Mouse (Mus musculus) limb, embryonic 15.5 days (tissue): ENCODE data around the gene Olfr186. TPM values are rescaled to one million over a fixed set of nuclear protein-coding genes. Genes with fewer than 3 reads are reported as not detected.
"Not testable (repeated sequence)": the region's sequence is repeated elsewhere in the genome, so short reads cannot be mapped to it uniquely, and the experiment has no call there.

Source experiments
- ATAC-seq: fragments of 200-750 bp; cut with Nextera tagmentation; 2 replicates; pipeline ENCODE4 v1.8.0; 2017; ENCODE audit warnings: low read depth, moderate TSS enrichment; ENCODE audit not compliant: insufficient number of reproducible peaks, low FRiP score, low TSS enrichment
- H3K27ac ChIP-seq: fragments of 300-500 bp; sonication (generic); 2 replicates; pipeline ENCODE4 v1.5.1; 2015; ENCODE audit warnings: moderate library complexity, mild to moderate bottlenecking, inconsistent platforms
- H3K27me3 ChIP-seq: fragments of 300-500 bp; sonication (generic); 2 replicates; pipeline ENCODE4 v1.6.1; 2015; ENCODE audit warnings: inconsistent platforms
- H3K36me3 ChIP-seq: fragments of 300-500 bp; sonication (generic); 2 replicates; pipeline ENCODE4 v1.6.1; 2015; ENCODE audit warnings: inconsistent platforms
- H3K4me1 ChIP-seq: fragments of 300-500 bp; sonication (generic); 2 replicates; pipeline ENCODE4 v1.6.1; 2015; ENCODE audit warnings: inconsistent platforms
- H3K4me2 ChIP-seq: fragments of 300-500 bp; sonication (generic); 2 replicates; pipeline ENCODE4 v1.6.1; 2015; ENCODE audit warnings: mild to moderate bottlenecking, inconsistent platforms
- H3K4me3 ChIP-seq: fragments of 300-500 bp; sonication (generic); 2 replicates; pipeline ENCODE4 v1.5.1; 2015; ENCODE audit warnings: mild to moderate bottlenecking, inconsistent platforms
- H3K9ac ChIP-seq: fragments of 300-500 bp; sonication (generic); 2 replicates; pipeline ENCODE4 v1.6.1; 2015; ENCODE audit warnings: inconsistent platforms
- H3K9me3 ChIP-seq: fragments of 300-500 bp; sonication (generic); 2 replicates; pipeline ENCODE4 v1.6.1; 2016; ENCODE audit warnings: inconsistent platforms
- WGBS: fragments of 180-500 bp; shearing (Covaris S2); methylation state at CpG from one replicate; pipeline ENCODE4 v1.1.7; 2015; 5-methylcytosine and 5-hydroxymethylcytosine counted together
- polyA plus RNA-seq: library from polyadenylated mRNA; unstranded; fragments of >200 nt; fragmentation: Nextera tagmentation; extraction: Ambion mirVana; gene quantifications from 2 replicates; pipeline ENCODE4 v1.2.1, GENCODE M21; 2015

Gene Olfr186
- not detected in 2 replicates for polyA plus RNA-seq

DNA sequence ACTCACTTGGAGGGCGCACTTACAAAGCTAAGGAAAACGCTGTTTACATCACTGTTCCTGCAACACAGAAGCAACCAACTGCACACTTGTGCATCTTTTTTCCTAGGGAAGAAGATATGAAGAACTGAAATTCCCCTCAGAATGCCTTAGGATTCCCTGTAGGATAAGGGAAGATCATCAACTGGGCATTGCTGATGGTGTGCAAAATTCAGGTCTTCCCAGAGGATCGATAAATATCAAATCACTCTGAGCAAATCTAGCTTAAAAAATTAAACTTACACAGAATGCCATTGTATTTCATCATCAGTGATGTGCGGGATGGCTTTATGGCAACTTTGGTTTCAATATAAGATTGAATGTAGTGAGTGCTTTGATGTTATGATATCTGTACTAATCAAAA, at the start of gene Olfr186:
TSS of gene Olfr186 (minus strand) at position 101 of the 400 bp plus-strand sequence.
- Histone ChIP-seq H3K4me3 (no peak within 1 kb of the TSS), H3K4me1 (no peaks in the 10 kb centered on the region), H3K27ac (no peak within 1 kb of the TSS), H3K4me2 (no peak within 1 kb of the TSS), H3K9me3 (no peaks in the 10 kb centered on the region), H3K27me3 (no peaks in the 10 kb centered on the region), H3K36me3 (no peaks in the 10 kb centered on the region), H3K9ac (no peak within 1 kb of the TSS)
- no peak for ATAC-seq
- WGBS: 90% methylated on average over 4 of the region's 4 CpGs

DNA sequence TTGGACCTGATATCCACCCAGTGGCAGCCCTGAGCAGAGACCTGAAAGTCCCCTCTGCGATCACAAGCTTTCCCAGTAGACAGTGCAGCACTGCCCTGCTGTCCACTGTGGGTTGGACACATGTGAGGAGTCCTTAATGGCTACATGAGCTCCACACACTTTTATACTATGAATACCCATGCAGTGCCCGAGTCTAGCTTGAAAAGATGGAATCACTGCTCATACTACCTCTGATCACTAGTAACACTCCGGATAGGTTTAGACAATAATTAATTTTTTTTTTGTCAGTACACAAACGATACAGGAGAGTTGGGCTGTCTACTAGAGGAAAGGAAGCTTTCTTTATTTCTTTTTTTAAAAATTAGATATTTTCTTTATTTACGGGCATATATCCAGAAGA, 47.8 kb upstream of the Olfr186 start, which contains the start of gene Olfr190:
TSS of gene Olfr190 (minus strand) at position 101 of the 400 bp plus-strand sequence.
- 88% methylated on average over 5 of the region's 5 CpGs for WGBS

DNA sequence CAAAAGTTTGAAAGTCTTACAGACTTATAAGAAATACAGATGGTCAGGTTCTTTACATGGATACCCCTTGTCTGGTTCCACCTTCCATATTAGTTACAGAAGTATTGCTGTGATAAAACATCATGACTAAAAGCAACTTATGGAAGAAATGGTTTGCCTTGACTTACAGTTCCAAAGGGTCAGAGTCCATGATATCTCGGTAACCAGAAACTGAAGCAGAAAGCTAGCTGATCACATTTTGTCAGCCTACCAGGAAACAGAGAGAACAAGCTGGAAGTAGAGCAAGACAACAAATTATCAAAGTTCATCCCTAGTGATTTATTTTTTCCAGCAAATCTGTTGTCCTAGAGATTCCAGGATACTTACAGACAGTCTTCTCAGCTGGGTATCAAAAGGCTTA, 43.4 kb upstream of the Olfr186 start:
- H3K4me1 ChIP-seq: no peaks in the 10 kb centered on the region
- no peaks in the 10 kb centered on the region for H3K9me3 ChIP-seq
- ATAC-seq: no peak
- no peak overlapping the region for H3K27ac ChIP-seq
- no peaks in the 10 kb centered on the region for H3K27me3 ChIP-seq
- no peaks in the 10 kb centered on the region for H3K36me3 ChIP-seq
- 90% methylated on average over 1 of the region's 1 CpGs for WGBS
- H3K4me3 ChIP-seq: no peak overlapping the region
- H3K9ac ChIP-seq: no peak overlapping the region
- no peak overlapping the region for H3K4me2 ChIP-seq

More for the DNA sequence above, 47.8 kb upstream of the Olfr186 start, which contains the start of gene Olfr190:
- Histone ChIP-seq H3K36me3 (no peaks in the 10 kb centered on the region), H3K4me2 (no peak within 1 kb of the TSS), H3K4me3 (no peak within 1 kb of the TSS), H3K27ac (no peak within 1 kb of the TSS), H3K4me1 (no peaks in the 10 kb centered on the region), H3K27me3 (no peaks in the 10 kb centered on the region), H3K9ac (no peak within 1 kb of the TSS), H3K9me3 (no peaks in the 10 kb centered on the region)
- no peak for ATAC-seq

DNA sequence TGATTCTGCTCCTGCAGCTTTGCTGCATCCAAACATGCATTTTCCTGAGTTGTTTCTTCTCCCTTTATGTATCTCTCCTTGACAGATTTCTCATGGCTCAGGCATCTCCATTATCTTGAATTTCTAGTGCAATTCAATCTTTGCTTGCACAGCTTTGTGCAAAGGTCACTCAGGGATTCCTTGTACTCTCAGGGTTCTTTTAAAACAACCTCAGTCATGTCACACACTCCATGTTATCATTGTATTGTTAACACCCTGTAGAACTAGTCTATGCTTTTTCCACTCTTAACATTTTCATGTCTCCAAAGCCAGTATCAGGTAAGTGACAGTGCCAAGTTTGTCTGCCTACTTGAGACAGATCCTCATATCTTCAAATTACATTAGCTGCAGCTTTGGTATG, 41.7 kb upstream of the Olfr186 start:
- Histone ChIP-seq H3K27ac (no peak overlapping the region), H3K9ac (no peak overlapping the region), H3K9me3 (no peaks in the 10 kb centered on the region), H3K4me3 (no peak overlapping the region), H3K4me1 (no peaks in the 10 kb centered on the region), H3K36me3 (no peaks in the 10 kb centered on the region), H3K4me2 (no peak overlapping the region), H3K27me3 (no peaks in the 10 kb centered on the region)
- ATAC-seq: no peak

DNA sequence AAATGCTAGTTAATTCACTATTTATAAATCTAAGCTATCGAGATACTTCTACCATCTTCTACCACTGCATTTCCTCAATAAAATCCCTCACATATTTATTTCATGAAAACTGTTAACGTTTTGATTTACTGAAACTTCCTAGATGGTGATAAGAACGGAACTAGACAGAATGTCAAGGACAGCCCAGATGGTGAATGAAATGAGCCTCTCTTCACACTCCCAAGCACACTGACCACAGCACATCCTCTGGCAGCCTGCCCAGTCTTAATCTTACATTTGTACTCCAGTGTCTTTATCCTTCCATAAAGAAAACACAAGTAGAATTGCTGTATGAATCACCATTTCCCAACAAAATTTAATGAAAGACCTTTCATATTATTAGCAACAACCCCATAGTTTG, 32.3 kb upstream of the Olfr186 start:
- H3K9ac ChIP-seq, H3K9me3 ChIP-seq, H3K27me3 ChIP-seq, H3K4me3 ChIP-seq, H3K4me1 ChIP-seq, H3K4me2 ChIP-seq, H3K27ac ChIP-seq, ATAC-seq, H3K36me3 ChIP-seq: not testable (repeated sequence)
- 73% methylated on average over 3 of the region's 3 CpGs for WGBS

DNA sequence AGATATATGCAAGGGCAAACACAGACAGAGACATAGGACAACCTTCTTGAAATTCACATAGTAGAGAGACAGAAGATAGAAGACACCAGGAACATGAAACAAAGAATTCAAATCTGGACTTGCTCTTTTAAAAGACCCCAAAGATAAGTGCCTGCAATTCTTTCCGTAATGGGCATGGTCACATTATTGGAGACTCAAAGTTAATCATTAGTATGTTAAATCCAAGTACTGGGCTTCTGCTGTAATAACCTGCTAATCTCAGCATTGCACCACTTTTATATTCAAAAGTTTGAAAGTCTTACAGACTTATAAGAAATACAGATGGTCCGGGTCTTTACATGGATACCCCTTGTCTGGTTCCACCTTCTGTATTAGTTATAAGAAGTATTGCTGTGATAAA, 19.2 kb upstream of the Olfr186 start:
- H3K9me3 ChIP-seq, H3K27ac ChIP-seq, H3K9ac ChIP-seq, H3K36me3 ChIP-seq, H3K4me2 ChIP-seq, H3K4me3 ChIP-seq, ATAC-seq, H3K4me1 ChIP-seq, H3K27me3 ChIP-seq: not testable (repeated sequence)
- 92% methylated on average over 2 of the region's 2 CpGs for WGBS

DNA sequence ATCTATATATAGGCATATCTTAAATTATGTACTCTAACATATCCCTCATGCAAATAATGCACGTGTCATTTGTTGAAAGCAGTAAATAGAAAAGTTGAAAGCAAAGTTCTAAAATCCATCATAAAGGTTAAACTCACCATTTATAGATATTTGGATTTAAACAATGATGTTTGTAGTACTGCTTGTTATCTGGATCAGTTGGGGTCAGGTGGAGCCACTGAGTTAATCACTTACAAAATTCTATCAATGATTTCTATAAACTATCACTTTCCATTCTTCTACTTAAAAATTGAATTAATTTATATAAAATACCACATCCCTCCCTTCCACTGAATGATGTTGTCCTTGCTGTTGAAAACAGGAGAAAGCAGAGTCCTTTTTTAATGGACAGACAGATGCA, 18.8 kb upstream of the Olfr186 start:
- ATAC-seq: no peak
- H3K4me3 ChIP-seq: no peak overlapping the region
- WGBS: 72% methylated on average over 1 of the region's 1 CpGs
- no peaks in the 10 kb centered on the region for H3K36me3 ChIP-seq
- no peak overlapping the region for H3K4me2 ChIP-seq
- H3K9me3 ChIP-seq: no peaks in the 10 kb centered on the region
- no peak overlapping the region for H3K27ac ChIP-seq
- H3K9ac ChIP-seq: no peak overlapping the region
- H3K4me1 ChIP-seq: no peaks in the 10 kb centered on the region
- no peaks in the 10 kb centered on the region for H3K27me3 ChIP-seq

DNA sequence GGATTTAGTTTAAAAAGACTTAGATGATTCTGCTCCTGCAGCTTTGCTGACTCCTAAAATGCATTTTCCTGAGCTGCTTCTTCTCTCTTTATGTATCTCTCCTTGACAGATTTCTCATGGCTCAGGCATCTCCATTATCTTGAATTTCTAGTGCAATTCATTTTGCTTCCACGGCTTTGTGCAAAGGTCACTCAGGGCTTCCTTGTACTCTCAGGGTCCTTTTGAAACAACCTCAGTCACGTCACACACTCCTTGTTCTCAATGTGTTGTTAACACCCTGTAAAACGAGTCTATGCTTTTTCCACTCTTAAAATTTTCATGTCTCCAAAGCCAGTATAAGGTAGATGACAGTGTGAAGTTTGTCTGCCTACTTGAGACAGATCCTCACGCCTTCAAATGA, 17.5 kb upstream of the Olfr186 start:
- Histone ChIP-seq H3K4me3 (no peak overlapping the region), H3K9ac (no peak overlapping the region), H3K27me3 (no peaks in the 10 kb centered on the region), H3K4me2 (no peak overlapping the region), H3K9me3 (no peaks in the 10 kb centered on the region), H3K27ac (no peak overlapping the region), H3K36me3 (no peaks in the 10 kb centered on the region), H3K4me1 (no peaks in the 10 kb centered on the region)
- no peak for ATAC-seq
- 63% methylated on average over 4 of the region's 4 CpGs for WGBS

DNA sequence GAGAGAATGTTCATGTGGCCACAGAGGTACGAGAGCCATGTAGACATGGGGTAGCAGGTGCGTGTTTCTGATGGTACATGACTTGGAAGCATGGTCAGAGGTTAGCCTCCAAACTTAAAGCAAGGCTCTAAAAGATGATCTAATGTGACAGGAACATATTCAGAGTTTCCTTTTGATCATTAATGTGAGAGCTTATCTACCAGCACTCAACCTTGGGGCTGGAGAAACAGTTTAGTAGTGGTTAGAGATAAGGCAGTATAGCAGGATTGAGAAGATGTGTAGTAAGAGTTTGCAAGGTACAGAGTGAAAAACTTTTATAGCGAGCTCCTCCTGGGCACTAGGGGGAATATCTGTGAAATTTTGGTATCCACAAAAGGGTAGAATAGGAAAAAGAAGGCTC, 15.7 kb upstream of the Olfr186 start:
- WGBS: 84% methylated on average over 3 of the region's 3 CpGs
- Histone ChIP-seq H3K4me1 (no peaks in the 10 kb centered on the region), H3K27me3 (no peaks in the 10 kb centered on the region), H3K9ac (no peak overlapping the region), H3K36me3 (no peaks in the 10 kb centered on the region), H3K4me2 (no peak overlapping the region), H3K9me3 (no peaks in the 10 kb centered on the region), H3K27ac (no peak overlapping the region), H3K4me3 (no peak overlapping the region)
- ATAC-seq: no peak

DNA sequence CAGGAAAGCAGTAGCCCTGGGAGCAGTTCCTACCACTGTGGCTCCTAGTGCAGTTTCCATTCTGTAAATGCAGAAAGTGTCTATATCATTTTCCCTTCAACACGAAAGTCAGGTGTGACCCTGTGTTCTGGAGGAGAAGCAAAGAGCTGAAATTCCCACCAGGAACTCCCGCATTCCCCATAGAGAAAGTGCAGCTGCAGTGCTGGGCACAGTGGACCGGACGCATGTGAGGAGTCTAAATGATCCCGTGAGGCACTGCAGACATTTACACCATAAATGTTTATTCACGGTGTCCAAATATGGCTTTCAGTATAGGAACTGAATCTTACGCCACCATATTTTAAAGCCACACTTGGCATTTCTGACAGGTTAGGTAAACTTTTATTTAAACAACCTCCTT, 9.6 kb upstream of the Olfr186 start, which contains the start of gene Olfr187:
TSS of gene Olfr187 (minus strand) at position 58 of the 400 bp plus-strand sequence.
- no peak for ATAC-seq
- WGBS: 72% methylated on average over 7 of the region's 7 CpGs
- H3K4me3 ChIP-seq: no peak within 1 kb of the TSS
- no peaks in the 10 kb centered on the region for H3K9me3 ChIP-seq
- no peaks in the 10 kb centered on the region for H3K4me1 ChIP-seq
- H3K9ac ChIP-seq: no peak within 1 kb of the TSS
- no peak within 1 kb of the TSS for H3K27ac ChIP-seq
- no peak within 1 kb of the TSS for H3K4me2 ChIP-seq
- no peaks in the 10 kb centered on the region for H3K27me3 ChIP-seq
- H3K36me3 ChIP-seq: no peaks in the 10 kb centered on the region

DNA sequence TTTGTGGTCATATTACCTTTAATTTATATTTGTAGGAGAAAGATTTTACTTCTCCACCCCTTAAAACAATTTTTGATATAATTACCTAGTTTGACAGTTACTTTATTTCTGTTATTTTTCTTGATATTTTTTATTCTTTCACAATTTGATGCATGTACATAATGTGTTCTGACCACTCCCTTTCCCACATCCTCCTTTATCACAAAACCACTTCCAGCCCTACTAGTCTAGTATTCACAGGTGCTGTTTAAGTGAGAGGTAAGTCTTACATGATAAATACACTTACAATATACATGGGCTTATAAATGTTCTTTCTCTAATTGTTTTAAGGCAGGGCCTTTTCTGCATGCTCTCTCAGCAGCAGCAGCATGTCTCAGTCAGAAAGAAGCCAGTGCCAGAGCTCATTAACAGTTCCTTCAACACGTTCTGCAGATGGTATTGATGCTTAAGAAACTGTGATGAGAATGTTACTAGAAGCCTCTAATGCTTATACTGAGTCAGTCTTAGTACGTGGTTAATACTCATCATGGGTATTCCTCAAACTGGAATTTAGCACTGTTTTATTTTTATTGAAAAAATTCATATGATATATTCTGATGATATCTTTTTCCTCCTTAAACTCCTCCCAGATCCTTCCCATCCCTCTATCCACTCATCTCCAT, 16.6 kb downstream of the Olfr186 start:
- 50% methylated on average over 2 of the region's 2 CpGs for WGBS
- no peak overlapping the region for H3K4me3 ChIP-seq
- no peak overlapping the region for H3K27ac ChIP-seq
- no peak for ATAC-seq
- no peaks in the 10 kb centered on the region for H3K36me3 ChIP-seq
- no peaks in the 10 kb centered on the region for H3K27me3 ChIP-seq
- H3K4me2 ChIP-seq: no peak overlapping the region
- no peaks in the 10 kb centered on the region for H3K9me3 ChIP-seq
- no peak overlapping the region for H3K9ac ChIP-seq
- H3K4me1 ChIP-seq: no peaks in the 10 kb centered on the region

DNA sequence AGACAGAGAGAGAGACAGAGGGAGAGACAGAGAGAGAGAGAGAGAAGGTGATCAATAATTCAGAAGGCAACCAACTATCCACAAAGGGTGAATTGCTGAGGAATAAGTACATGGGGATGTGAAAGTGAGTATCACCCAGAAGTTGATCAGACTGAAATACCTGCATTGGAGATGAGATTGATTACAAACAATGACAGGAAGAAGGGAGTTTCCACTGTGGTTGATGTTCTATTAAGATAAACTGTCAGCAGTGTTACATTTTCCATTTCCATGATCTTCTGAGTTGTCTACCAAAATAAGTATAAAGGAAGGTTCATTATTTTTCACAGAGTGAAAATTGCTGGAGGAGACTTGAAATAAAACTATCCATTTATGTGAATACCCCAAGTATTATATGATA, 22.9 kb downstream of the Olfr186 start:
- Histone ChIP-seq H3K9ac (no peak overlapping the region), H3K27me3 (no peaks in the 10 kb centered on the region), H3K4me2 (no peak overlapping the region), H3K4me1 (no peaks in the 10 kb centered on the region), H3K9me3 (no peaks in the 10 kb centered on the region), H3K27ac (no peak overlapping the region), H3K36me3 (no peaks in the 10 kb centered on the region), H3K4me3 (no peak overlapping the region)
- no peak for ATAC-seq

DNA sequence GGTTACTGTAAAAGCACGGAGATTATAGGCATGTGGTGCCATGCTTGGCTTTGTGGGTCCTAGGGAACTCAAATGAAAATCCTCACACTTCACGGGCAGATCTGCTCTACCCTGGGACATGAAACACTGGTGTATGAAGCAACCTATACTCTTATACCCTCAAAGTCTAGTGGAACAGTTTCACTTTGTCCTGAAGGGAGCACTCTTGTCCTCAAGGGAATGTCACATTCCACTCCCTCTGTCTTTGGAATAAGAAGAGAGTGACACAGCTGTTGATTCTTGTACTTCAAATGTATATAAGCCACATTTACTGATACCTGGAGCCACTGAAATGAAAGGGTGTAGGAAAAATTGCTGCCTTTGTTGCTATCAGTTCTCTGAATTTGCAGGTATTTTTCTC, 35.0 kb downstream of the Olfr186 start, which contains the start of gene Olfr183:
TSS of gene Olfr183 (plus strand) at position 301 of the 400 bp plus-strand sequence.
- Histone ChIP-seq H3K4me1 (no peaks in the 10 kb centered on the region), H3K27me3 (no peaks in the 10 kb centered on the region), H3K9ac (no peak within 1 kb of the TSS), H3K27ac (no peak within 1 kb of the TSS), H3K4me3 (no peak within 1 kb of the TSS), H3K9me3 (no peaks in the 10 kb centered on the region), H3K36me3 (no peaks in the 10 kb centered on the region), H3K4me2 (no peak within 1 kb of the TSS)
- WGBS: 83% methylated on average over 2 of the region's 2 CpGs
- no peak for ATAC-seq
